Mouse (Mus musculus): ENCODE results near the gene Cemip2. TPM values are rescaled to one million over a fixed set of nuclear protein-coding genes. Genes with fewer than 3 reads are reported as not detected.

The Cemip2 gene
- polyA plus RNA-seq, 1 experiment from 2014 or later, result 71.2 TPM

DNA sequence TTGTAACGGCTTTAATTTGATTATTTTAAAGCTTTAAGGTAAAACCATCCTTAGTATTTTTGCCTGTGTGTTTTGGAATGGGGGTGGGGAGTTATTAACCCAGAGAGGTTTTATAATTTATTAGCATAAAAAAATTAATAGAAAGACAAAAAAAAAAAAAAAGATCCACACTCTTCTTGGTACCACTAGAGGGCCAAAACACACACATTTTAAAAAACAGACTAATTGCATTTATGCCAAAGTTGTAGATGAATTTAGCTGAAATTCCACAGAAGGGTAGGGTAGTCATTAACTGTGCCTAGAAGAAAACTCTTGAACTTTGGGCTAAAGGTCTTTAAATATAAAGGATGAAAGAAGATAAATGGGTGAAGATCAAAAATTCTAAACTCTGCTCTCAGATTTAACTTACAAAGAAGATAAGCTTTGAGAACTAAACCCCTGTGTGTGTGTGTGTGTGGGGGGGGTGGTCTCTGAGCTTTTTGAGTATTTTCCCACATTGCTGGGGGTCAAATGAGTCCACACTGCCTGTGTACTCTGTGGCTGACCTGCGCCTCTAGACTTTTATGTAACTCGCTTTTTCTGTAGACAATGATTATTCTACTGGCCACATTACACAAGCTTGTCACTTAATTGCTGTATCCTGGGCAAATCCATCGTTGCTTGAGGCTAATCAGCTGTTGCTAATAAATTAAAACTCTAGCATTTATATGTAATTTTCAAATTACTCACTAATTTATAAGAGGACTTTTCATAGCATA is 47.2 kb downstream of the Cemip2 start:
- H3K36me3 ChIP-seq, result peaks cover 100% of the 10 kb centered on the region
- no peaks in the 10 kb centered on the region for H3K9me3 ChIP-seq (replicated peaks)
- no peak for DNase-seq (ENCODE audit: low spot score)
- no peaks in the 10 kb centered on the region for H3K27me3 ChIP-seq (ENCODE audit: low read depth, poor library complexity, severe bottlenecking)
- H3K27ac ChIP-seq (replicated peaks), result no peak overlapping the region
- WGBS, result 91% methylated on average over 4 of the region's 4 CpGs
- H3K4me3 ChIP-seq, result no peak overlapping the region
- no peaks in the 10 kb centered on the region for H3K4me1 ChIP-seq

- Histone ChIP-seq H3K27me3 (ENCODE audit: low read depth, poor library complexity, severe bottlenecking) (no peaks in the 10 kb centered on the region), H3K4me1 (no peaks in the 10 kb centered on the region), H3K9me3 (replicated peaks) (0 out of 2 replicates have a peak, but pooled peaks cover 5% of the 10 kb centered on the region), H3K4me3 (no peak overlapping the region), H3K27ac (replicated peaks) (no peak overlapping the region), H3K36me3 (peaks cover 99% of the 10 kb centered on the region)
- no peak for DNase-seq (ENCODE audit: low spot score)
- WGBS, result 89% methylated on average over 12 of the region's 12 CpGs
Observed at GRCm38 (mm10) chr19:21833416-21833992, 55.4 kb downstream of the Cemip2 start.

DNA sequence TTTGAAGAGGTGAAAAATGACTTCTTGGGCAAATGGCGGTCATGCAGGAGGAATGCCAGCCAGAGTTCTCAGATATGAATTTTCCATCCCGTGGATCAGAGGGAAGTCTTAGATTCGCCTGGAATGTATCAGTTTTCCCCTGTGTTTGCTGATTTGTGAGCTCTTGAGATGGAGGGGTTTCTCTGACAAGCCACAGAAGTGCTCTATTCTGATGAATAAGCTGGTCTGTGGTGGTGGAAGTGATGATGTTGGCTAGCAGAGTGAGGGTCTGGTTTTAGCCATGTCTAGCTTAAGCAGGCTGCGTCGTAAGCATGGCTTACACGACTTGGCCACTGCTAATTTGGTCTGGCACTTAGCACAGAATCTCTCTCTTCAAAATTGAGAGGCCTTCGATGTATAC is 56.8 kb downstream of the Cemip2 start:
- Histone ChIP-seq H3K9me3 (replicated peaks) (0 out of 2 replicates have a peak, but pooled peaks cover 5% of the 10 kb centered on the region), H3K27ac (replicated peaks) (no peak overlapping the region), H3K36me3 (peaks cover 96% of the 10 kb centered on the region), H3K4me1 (no peaks in the 10 kb centered on the region), H3K27me3 (ENCODE audit: low read depth, poor library complexity, severe bottlenecking) (no peaks in the 10 kb centered on the region), H3K4me3 (no peak overlapping the region)
- no peak for DNase-seq (ENCODE audit: low spot score)
- 93% methylated on average over 7 of the region's 7 CpGs for WGBS

DNA sequence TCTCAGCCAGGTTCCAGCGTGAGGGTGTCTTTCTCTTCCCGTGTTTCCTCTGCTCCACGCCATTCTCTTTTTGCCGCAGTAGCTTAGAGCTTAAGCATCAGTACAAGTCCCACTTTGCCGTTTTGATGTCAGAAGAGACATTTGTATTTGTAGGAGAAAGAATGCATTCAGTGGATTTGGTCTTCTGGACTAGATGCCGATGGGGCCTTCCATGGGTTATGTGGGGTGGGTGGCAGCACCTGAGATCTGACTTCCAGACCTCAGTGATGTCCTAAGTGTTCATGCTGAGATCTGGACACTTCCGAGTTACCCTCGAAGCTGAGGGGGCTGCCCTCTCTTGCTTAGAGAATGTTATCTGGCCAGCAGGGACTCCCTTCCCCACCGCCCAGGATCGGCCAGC is 72.6 kb downstream of the Cemip2 start:
- WGBS, result 93% methylated on average over 10 of the region's 10 CpGs
- no peak for DNase-seq (ENCODE audit: low spot score)
- Histone ChIP-seq H3K4me1 (no peaks in the 10 kb centered on the region), H3K27me3 (ENCODE audit: low read depth, poor library complexity, severe bottlenecking) (no peaks in the 10 kb centered on the region), H3K36me3 (peaks cover 98% of the 10 kb centered on the region), H3K9me3 (replicated peaks) (no peaks in the 10 kb centered on the region), H3K27ac (replicated peaks) (no peak overlapping the region), H3K4me3 (no peak overlapping the region)

DNA sequence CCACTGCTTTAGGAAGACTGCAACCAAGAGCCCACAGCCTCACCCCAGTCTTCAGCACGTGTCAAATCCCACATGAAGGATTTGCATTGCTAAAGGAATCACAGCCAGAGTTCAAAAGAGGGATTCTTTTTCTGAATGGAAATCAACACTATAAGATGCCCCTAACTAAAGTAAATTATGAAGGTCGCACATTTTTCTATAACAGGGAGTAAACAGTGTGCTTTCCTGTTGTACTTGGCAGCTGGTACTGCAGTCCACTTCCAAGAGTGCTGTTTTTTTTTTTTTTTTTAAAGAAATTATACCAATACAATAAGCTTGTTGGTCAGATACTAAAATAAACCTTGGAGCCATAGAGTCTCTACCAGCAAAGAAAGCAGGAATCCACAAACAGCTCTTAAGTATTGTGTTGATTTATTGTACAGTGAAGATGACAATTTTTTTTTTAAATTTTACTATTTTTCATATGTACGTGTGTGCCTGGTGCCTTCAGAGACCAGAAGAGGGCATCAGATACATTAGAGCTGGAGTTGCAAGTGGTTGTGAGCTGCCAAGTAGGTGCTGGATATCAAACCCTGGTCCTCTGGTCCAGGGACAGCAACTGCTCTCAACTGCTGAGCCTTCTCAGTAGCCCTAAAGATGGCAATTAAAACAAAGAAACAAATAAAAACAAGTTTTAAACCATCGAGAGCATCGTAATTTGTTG is 76.5 kb downstream of the Cemip2 start:
- no peak for DNase-seq (ENCODE audit: low spot score)
- Histone ChIP-seq H3K27me3 (ENCODE audit: low read depth, poor library complexity, severe bottlenecking) (no peaks in the 10 kb centered on the region), H3K27ac (replicated peaks) (no peak overlapping the region), H3K9me3 (replicated peaks) (no peaks in the 10 kb centered on the region), H3K4me3 (no peak overlapping the region), H3K36me3 (peaks cover 96% of the 10 kb centered on the region), H3K4me1 (no peaks in the 10 kb centered on the region)
- WGBS, result 91% methylated on average over 5 of the region's 5 CpGs

- WGBS, result 93% methylated on average over 8 of the region's 8 CpGs
- no peak for DNase-seq (ENCODE audit: low spot score)
- Histone ChIP-seq H3K9me3 (replicated peaks) (no peaks in the 10 kb centered on the region), H3K36me3 (peaks cover 94% of the 10 kb centered on the region), H3K27me3 (ENCODE audit: low read depth, poor library complexity, severe bottlenecking) (no peaks in the 10 kb centered on the region), H3K4me3 (no peak overlapping the region), H3K27ac (replicated peaks) (no peak overlapping the region), H3K4me1 (no peaks in the 10 kb centered on the region)
Observed at GRCm38 (mm10) chr19:21855421-21856128, 77.4 kb downstream of the Cemip2 start.

DNA sequence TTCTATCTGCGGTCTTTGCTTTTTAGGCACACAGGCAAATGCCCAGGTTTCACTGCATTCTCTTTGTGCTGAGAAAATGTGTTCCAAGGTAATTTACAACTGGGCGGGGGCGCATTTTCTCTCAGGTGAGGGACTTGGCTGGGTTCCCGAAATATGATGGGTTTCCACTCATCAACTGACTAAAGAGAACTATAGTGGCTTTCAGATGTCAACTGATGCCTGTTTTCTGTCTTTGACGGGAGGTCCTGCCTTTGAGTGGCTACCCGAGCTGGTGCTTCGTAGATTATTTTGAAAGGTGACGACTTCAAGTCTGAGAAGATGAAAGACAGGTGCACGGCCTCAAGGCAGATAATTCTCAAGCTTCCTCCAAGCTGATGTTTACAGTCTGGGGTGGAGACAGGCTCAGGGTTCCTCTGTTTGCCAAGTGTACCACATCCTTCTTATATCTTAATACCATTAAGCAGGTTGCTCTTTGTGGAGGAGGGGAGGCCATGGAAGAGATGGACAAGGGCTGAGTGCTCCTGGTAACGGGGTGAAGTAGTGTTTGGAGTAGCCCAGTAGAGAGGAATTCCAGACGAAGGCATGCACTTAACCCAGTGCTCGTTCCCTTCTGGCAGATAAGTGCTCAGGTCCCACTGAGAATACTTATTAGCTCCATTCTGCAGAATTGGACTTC is 80.8 kb downstream of the Cemip2 start:
- H3K4me3 ChIP-seq, result no peak overlapping the region
- H3K36me3 ChIP-seq, result peaks cover 76% of the 10 kb centered on the region
- no peaks in the 10 kb centered on the region for H3K4me1 ChIP-seq
- H3K27ac ChIP-seq (replicated peaks), result no peak overlapping the region
- H3K9me3 ChIP-seq (replicated peaks), result no peaks in the 10 kb centered on the region
- no peak for DNase-seq (ENCODE audit: low spot score)
- 92% methylated on average over 12 of the region's 12 CpGs for WGBS
- H3K27me3 ChIP-seq (ENCODE audit: low read depth, poor library complexity, severe bottlenecking), result no peaks in the 10 kb centered on the region

GRCm38 (mm10) chr19:21860132-21860531 is 82.0 kb downstream of the Cemip2 start:
- 78% methylated on average over 5 of the region's 5 CpGs for WGBS
- no peaks in the 10 kb centered on the region for H3K27me3 ChIP-seq (ENCODE audit: low read depth, poor library complexity, severe bottlenecking)
- no peaks in the 10 kb centered on the region for H3K4me1 ChIP-seq
- H3K36me3 ChIP-seq, result peaks cover 65% of the 10 kb centered on the region
- H3K9me3 ChIP-seq (replicated peaks), result no peaks in the 10 kb centered on the region
- DNase-seq (ENCODE audit: low spot score), result no peak
- H3K4me3 ChIP-seq, result no peak overlapping the region
- H3K27ac ChIP-seq (replicated peaks), result no peak overlapping the region

- Histone ChIP-seq H3K9me3 (replicated peaks) (no peaks in the 10 kb centered on the region), H3K4me1 (no peaks in the 10 kb centered on the region), H3K4me3 (no peak overlapping the region), H3K36me3 (peaks cover 58% of the 10 kb centered on the region), H3K27ac (replicated peaks) (no peak overlapping the region), H3K27me3 (ENCODE audit: low read depth, poor library complexity, severe bottlenecking) (no peaks in the 10 kb centered on the region)
- 93% methylated on average over 6 of the region's 6 CpGs for WGBS
- DNase-seq (ENCODE audit: low spot score), result no peak
Observed at GRCm38 (mm10) chr19:21860894-21861293, 82.8 kb downstream of the Cemip2 start.

GRCm38 (mm10) chr19:21862289-21862990 is 84.3 kb downstream of the Cemip2 start:
- Histone ChIP-seq H3K27me3 (ENCODE audit: low read depth, poor library complexity, severe bottlenecking) (no peaks in the 10 kb centered on the region), H3K4me3 (no peak overlapping the region), H3K4me1 (no peaks in the 10 kb centered on the region), H3K9me3 (replicated peaks) (no peaks in the 10 kb centered on the region), H3K36me3 (peaks cover 43% of the 10 kb centered on the region), H3K27ac (replicated peaks) (no peak overlapping the region)
- DNase-seq (ENCODE audit: low spot score), result no peak
- 87% methylated on average over 5 of the region's 5 CpGs for WGBS

DNA sequence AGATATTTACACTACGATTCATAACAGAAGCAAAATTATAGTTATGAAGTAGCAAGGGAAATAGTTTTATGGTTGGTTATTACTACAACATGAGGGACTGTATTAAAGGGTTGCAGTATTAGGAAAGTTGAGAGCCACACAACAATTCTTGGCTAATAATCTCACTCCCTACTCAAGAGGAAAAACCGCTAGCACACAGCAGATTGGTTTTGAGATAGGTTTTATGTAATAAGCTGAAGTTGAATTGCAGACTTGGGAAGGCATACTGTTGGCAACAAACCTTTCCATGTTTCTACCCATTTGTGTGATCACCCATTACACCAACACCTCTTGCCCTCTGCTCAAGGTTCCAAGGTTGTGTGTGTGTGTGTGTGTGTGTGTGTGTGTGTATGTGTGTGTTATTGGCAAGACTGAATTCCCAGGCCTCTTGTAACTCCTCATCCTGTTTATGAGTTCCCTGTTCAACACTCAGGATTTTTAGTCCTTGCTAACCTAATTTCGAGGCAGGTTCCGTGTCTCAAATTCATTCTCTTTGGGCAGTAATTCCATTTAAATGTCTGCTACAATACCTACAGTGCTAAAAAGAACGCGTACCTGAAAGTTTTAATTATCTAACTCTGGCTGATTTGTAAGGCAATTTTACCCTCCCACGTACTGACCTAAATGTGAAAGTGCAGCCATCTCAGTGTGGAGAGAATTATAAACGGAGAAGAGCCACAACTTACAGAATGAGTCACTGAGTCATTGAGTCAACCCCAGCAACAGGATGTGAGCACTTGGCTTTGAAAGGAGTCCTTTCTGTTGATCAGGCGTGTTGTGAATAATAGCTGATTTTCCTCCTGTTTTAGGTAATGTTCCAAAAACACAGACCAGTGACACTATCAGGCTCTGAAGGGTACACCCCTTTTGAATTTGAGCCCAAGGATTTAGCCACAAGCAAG is 85.1 kb downstream of the Cemip2 start:
- no peak overlapping the region for H3K4me3 ChIP-seq
- H3K36me3 ChIP-seq, result peaks cover 35% of the 10 kb centered on the region
- no peaks in the 10 kb centered on the region for H3K4me1 ChIP-seq
- H3K27ac ChIP-seq (replicated peaks), result no peak overlapping the region
- DNase-seq (ENCODE audit: low spot score), result no peak
- H3K27me3 ChIP-seq (ENCODE audit: low read depth, poor library complexity, severe bottlenecking), result no peaks in the 10 kb centered on the region
- H3K9me3 ChIP-seq (replicated peaks), result no peaks in the 10 kb centered on the region
- 90% methylated on average over 9 of the region's 9 CpGs for WGBS

Measured in midbrain, embryonic 10.5 days (tissue).